Mouse (Mus musculus): Measurements from ENCODE around the gene Zranb3. TPM values are rescaled to one million over a fixed set of nuclear protein-coding genes. Genes with fewer than 3 reads are reported as not detected.

Gene Zranb3
- polyA plus RNA-seq, 1 experiment from 2014 or later = 5.7 TPM

- Histone ChIP-seq H3K9me3 (no peaks in the 10 kb centered on the region), H3K4me1 (no peaks in the 10 kb centered on the region), H3K27ac (replicated peaks) (no peak overlapping the region), H3K36me3 (no peaks in the 10 kb centered on the region; the same call in 1 of the 2 replicates), H3K27me3 (replicated peaks) (no peaks in the 10 kb centered on the region), H3K4me2 (no peak overlapping the region), H3K4me3 (no peak overlapping the region), H3K9ac (no peak overlapping the region)
- 84% methylated on average over 5 of the region's 5 CpGs for WGBS
- no peak for ATAC-seq (ENCODE audit: extremely low read depth, insufficient number of reproducible peaks, low FRiP score, low TSS enrichment)
These were observed 44.2 kb downstream of the Zranb3 start for GRCm38 (mm10) chr1:128058625-128059024.

GRCm38 (mm10) chr1:128057269-128057668 lies 45.6 kb downstream of the Zranb3 start:
- 92% methylated on average over 4 of the region's 4 CpGs for whole genome bisulfite sequencing
- H3K27ac ChIP-seq (replicated peaks) = no peak overlapping the region
- no peak overlapping the region for H3K9ac ChIP-seq
- H3K4me3 ChIP-seq = no peak overlapping the region
- no peaks in the 10 kb centered on the region for H3K9me3 ChIP-seq
- ATAC-seq (ENCODE audit: extremely low read depth, insufficient number of reproducible peaks, low FRiP score, low TSS enrichment) = no peak
- H3K4me2 ChIP-seq = no peak overlapping the region
- H3K4me1 ChIP-seq = no peaks in the 10 kb centered on the region
- H3K27me3 ChIP-seq (replicated peaks) = no peaks in the 10 kb centered on the region
- no peaks in the 10 kb centered on the region; the same call in 1 of the 2 replicates for H3K36me3 ChIP-seq

- H3K27ac ChIP-seq (replicated peaks) = no peak overlapping the region
- no peak overlapping the region for H3K4me3 ChIP-seq
- H3K9ac ChIP-seq = no peak overlapping the region
- no peaks in the 10 kb centered on the region for H3K27me3 ChIP-seq (replicated peaks)
- ATAC-seq (ENCODE audit: extremely low read depth, insufficient number of reproducible peaks, low FRiP score, low TSS enrichment) = no peak
- WGBS = 54% methylated on average over 7 of the region's 7 CpGs
- peaks cover 5% of the 10 kb centered on the region for H3K4me1 ChIP-seq
- H3K9me3 ChIP-seq = no peaks in the 10 kb centered on the region
- H3K36me3 ChIP-seq = peaks cover 8% of the 10 kb centered on the region
- no peak overlapping the region for H3K4me2 ChIP-seq
These were observed 55.9 kb downstream of the Zranb3 start for GRCm38 (mm10) chr1:128046920-128047319.

- H3K36me3 ChIP-seq = peaks cover 8% of the 10 kb centered on the region
- ATAC-seq (ENCODE audit: extremely low read depth, insufficient number of reproducible peaks, low FRiP score, low TSS enrichment) = no peak
- no peak overlapping the region for H3K9ac ChIP-seq
- peaks cover 5% of the 10 kb centered on the region for H3K4me1 ChIP-seq
- H3K27ac ChIP-seq (replicated peaks) = no peak overlapping the region
- no peak overlapping the region for H3K4me2 ChIP-seq
- H3K4me3 ChIP-seq = no peak overlapping the region
- WGBS = 72% methylated on average over 2 of the region's 2 CpGs
- no peaks in the 10 kb centered on the region for H3K9me3 ChIP-seq
- no peaks in the 10 kb centered on the region for H3K27me3 ChIP-seq (replicated peaks)
These were observed 56.4 kb downstream of the Zranb3 start for GRCm38 (mm10) chr1:128046455-128046854.

GRCm38 (mm10) chr1:128044181-128044580 lies 58.7 kb downstream of the Zranb3 start:
- WGBS = 88% methylated on average over 4 of the region's 4 CpGs
- Histone ChIP-seq H3K4me2 (no peak overlapping the region), H3K27me3 (replicated peaks) (no peaks in the 10 kb centered on the region), H3K9me3 (no peaks in the 10 kb centered on the region), H3K27ac (replicated peaks) (no peak overlapping the region), H3K4me3 (no peak overlapping the region), H3K9ac (no peak overlapping the region), H3K4me1 (peaks cover 5% of the 10 kb centered on the region), H3K36me3 (peaks cover 10% of the 10 kb centered on the region)
- ATAC-seq (ENCODE audit: extremely low read depth, insufficient number of reproducible peaks, low FRiP score, low TSS enrichment) = no peak

- Histone ChIP-seq H3K36me3 (peaks cover 18% of the 10 kb centered on the region; the same call in 1 of the 2 replicates), H3K4me1 (no peaks in the 10 kb centered on the region), H3K27ac (replicated peaks) (no peak overlapping the region), H3K4me2 (no peak overlapping the region), H3K4me3 (no peak overlapping the region), H3K9ac (no peak overlapping the region), H3K27me3 (replicated peaks) (no peaks in the 10 kb centered on the region), H3K9me3 (no peaks in the 10 kb centered on the region)
- 80% methylated on average over 6 of the region's 6 CpGs for WGBS
- no peak for ATAC-seq (ENCODE audit: extremely low read depth, insufficient number of reproducible peaks, low FRiP score, low TSS enrichment)
These were observed 66.6 kb downstream of the Zranb3 start for GRCm38 (mm10) chr1:128036296-128036695.

- Histone ChIP-seq H3K4me1 (no peaks in the 10 kb centered on the region), H3K9me3 (no peaks in the 10 kb centered on the region), H3K36me3 (peaks cover 9% of the 10 kb centered on the region; the same call in 1 of the 2 replicates), H3K4me2 (no peak overlapping the region), H3K27me3 (replicated peaks) (no peaks in the 10 kb centered on the region), H3K9ac (no peak overlapping the region), H3K27ac (replicated peaks) (no peak overlapping the region), H3K4me3 (no peak overlapping the region)
- WGBS = 83% methylated on average over 1 of the region's 1 CpGs
- no peak for ATAC-seq (ENCODE audit: extremely low read depth, insufficient number of reproducible peaks, low FRiP score, low TSS enrichment)
These were observed 70.7 kb downstream of the Zranb3 start for GRCm38 (mm10) chr1:128032123-128032522.

- Histone ChIP-seq H3K27ac (replicated peaks) (no peak overlapping the region), H3K9me3 (no peaks in the 10 kb centered on the region), H3K4me2 (no peak overlapping the region), H3K36me3 (peaks cover 9% of the 10 kb centered on the region; the same call in 1 of the 2 replicates), H3K27me3 (replicated peaks) (no peaks in the 10 kb centered on the region), H3K9ac (no peak overlapping the region), H3K4me1 (no peaks in the 10 kb centered on the region), H3K4me3 (no peak overlapping the region)
- ATAC-seq (ENCODE audit: extremely low read depth, insufficient number of reproducible peaks, low FRiP score, low TSS enrichment) = no peak
- 84% methylated on average over 2 of the region's 2 CpGs for WGBS
These were observed 71.3 kb downstream of the Zranb3 start for GRCm38 (mm10) chr1:128031524-128031923.

GRCm38 (mm10) chr1:128024363-128025114 lies 78.3 kb downstream of the Zranb3 start:
- 86% methylated on average over 4 of the region's 4 CpGs for WGBS
- Histone ChIP-seq H3K9me3 (no peaks in the 10 kb centered on the region), H3K36me3 (no peaks in the 10 kb centered on the region), H3K4me1 (no peaks in the 10 kb centered on the region), H3K4me3 (no peak overlapping the region), H3K27me3 (replicated peaks) (no peaks in the 10 kb centered on the region), H3K27ac (replicated peaks) (no peak overlapping the region), H3K4me2 (no peak overlapping the region), H3K9ac (no peak overlapping the region)
- no peak for ATAC-seq (ENCODE audit: extremely low read depth, insufficient number of reproducible peaks, low FRiP score, low TSS enrichment)

GRCm38 (mm10) chr1:128020001-128020770 lies 82.7 kb downstream of the Zranb3 start:
- ATAC-seq (ENCODE audit: extremely low read depth, insufficient number of reproducible peaks, low FRiP score, low TSS enrichment) = no peak
- no peaks in the 10 kb centered on the region for H3K27me3 ChIP-seq (replicated peaks)
- 0 out of 2 replicates have a peak, but pooled peaks cover 7% of the 10 kb centered on the region for H3K4me1 ChIP-seq
- no peaks in the 10 kb centered on the region for H3K36me3 ChIP-seq
- 76% methylated on average over 2 of the region's 2 CpGs for WGBS
- no peak overlapping the region for H3K4me3 ChIP-seq
- H3K4me2 ChIP-seq = no peak overlapping the region
- H3K9me3 ChIP-seq = no peaks in the 10 kb centered on the region
- H3K9ac ChIP-seq = no peak overlapping the region
- H3K27ac ChIP-seq (replicated peaks) = no peak overlapping the region

GRCm38 (mm10) chr1:128016035-128016492 lies 86.8 kb downstream of the Zranb3 start:
- Histone ChIP-seq H3K9me3 (no peaks in the 10 kb centered on the region), H3K4me1 (0 out of 2 replicates have a peak, but pooled peaks cover 7% of the 10 kb centered on the region), H3K27me3 (replicated peaks) (no peaks in the 10 kb centered on the region), H3K4me3 (no peak overlapping the region), H3K4me2 (no peak overlapping the region), H3K27ac (replicated peaks) (no peak overlapping the region), H3K9ac (no peak overlapping the region), H3K36me3 (no peaks in the 10 kb centered on the region)
- ATAC-seq (ENCODE audit: extremely low read depth, insufficient number of reproducible peaks, low FRiP score, low TSS enrichment) = no peak
- WGBS = 72% methylated on average over 6 of the region's 6 CpGs

Data from heart, embryonic 13.5 days (tissue).